Mouse (Mus musculus): ENCODE measurements around the gene Dnajc6.

Gene Dnajc6

GRCm38 (mm10) chr4:101572142-101572541 lies 75.7 kb downstream of the Dnajc6 start:
- DNase-seq, result peak; percentile 60

- DNase-seq, result no peak
Observed at GRCm38 (mm10) chr4:101575307-101575706, 78.9 kb downstream of the Dnajc6 start.

GRCm38 (mm10) chr4:101578720-101579119 lies 82.3 kb downstream of the Dnajc6 start:
- DNase-seq, result no peak

DNA sequence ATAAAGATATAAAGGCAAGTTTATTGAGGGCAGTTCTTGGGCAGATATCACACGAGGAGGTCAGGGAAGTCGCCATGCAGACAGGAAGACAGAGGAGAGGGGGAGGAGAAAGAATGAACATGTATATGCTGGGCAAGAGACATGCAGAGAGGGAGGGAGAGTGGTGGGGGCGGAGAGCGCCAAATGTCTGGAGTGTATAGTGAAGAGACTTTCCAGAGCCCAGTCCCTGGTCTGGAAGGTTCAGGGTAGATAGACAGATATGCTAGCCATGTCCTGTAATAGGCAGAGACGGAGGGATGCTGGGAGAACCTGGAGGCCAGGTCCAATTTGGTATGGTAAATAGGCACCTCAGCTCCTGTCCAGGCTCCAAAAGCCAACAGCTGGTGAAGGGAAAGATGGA lies 83.1 kb downstream of the Dnajc6 start:
- DNase-seq, result no peak

DNA sequence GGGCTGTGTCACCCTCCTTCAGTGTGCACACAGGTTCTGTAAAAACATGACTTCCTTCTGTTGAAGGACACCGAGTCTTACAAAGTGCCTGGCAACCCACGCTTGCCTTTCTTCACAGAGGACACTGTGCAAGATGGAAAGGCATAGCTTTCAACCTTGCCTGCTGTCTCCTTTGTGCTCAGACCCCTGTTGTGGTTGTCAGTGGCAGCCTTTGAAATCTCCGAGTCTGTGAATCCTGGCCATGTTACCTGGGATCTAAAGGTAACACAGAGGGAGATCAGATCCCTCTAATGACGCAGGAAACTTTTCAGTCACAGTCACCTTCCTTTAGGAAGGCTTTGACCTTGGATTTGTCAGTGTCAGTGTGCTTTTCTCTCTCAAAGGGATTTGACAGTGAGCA lies 84.7 kb downstream of the Dnajc6 start:
- no peak for DNase-seq

GRCm38 (mm10) chr4:101582882-101583281 lies 86.4 kb downstream of the Dnajc6 start:
- no peak for DNase-seq

GRCm38 (mm10) chr4:101584524-101585454 lies 88.3 kb downstream of the Dnajc6 start:
- DNase-seq, result no peak

GRCm38 (mm10) chr4:101585455-101586184 lies 89.2 kb downstream of the Dnajc6 start:
- no peak for DNase-seq

GRCm38 (mm10) chr4:101588932-101589331 lies 92.5 kb downstream of the Dnajc6 start:
- DNase-seq, result peak; percentile 81

- DNase-seq, result no peak
Observed at GRCm38 (mm10) chr4:101589771-101590170, 93.3 kb downstream of the Dnajc6 start.

GRCm38 (mm10) chr4:101591400-101591799 lies 95.0 kb downstream of the Dnajc6 start:
- DNase-seq, result no peak

GRCm38 (mm10) chr4:101592466-101592865 lies 96.0 kb downstream of the Dnajc6 start:
- DNase-seq, result no peak

DNA sequence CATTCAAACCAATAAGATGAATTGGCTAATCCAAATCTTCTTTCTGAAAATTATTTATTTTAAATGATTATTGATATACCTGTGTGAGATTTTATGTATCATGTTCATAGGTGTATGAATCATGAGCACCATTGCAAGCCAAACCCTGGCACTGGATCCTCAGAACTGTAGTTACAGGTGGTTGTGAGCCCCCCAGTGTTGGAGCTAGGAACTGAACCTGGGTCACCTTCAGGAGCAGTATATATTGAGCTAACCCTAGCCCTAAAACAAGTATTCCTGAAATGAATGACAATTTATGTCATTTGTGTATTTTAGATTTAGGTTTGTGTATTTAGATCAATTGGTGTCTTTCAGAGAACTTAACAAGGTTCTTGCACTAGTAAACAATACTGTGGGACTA lies 105.3 kb downstream of the Dnajc6 start:
- DNase-seq, result no peak

- DNase-seq, result no peak
Observed at GRCm38 (mm10) chr4:101603635-101604034, 107.2 kb downstream of the Dnajc6 start.

DNA sequence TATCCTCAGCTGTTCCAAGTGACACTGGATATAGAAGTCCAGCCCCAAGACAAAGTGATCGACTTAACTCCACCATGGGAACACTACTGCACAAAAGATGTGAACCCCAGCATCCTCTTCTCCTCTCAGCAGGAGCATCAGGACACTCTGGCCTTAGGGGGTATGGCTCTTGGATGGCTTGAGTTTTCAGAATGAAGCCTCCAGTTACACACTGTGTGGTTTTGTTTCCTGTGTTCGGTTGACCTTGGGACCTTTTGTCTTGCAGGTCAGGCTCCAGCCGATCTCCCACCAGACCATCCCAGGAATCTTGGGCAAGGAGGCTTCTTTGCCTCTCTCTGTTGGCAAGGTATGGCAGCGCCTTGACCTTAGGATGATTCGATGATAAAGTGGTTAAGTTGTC lies 120.1 kb downstream of the Dnajc6 start:
- no peak for DNase-seq

- DNase-seq, result no peak
Observed at GRCm38 (mm10) chr4:101617742-101618141, 121.3 kb downstream of the Dnajc6 start.

- no peak for DNase-seq
Observed at GRCm38 (mm10) chr4:101620206-101620605, 123.8 kb downstream of the Dnajc6 start.

DNA sequence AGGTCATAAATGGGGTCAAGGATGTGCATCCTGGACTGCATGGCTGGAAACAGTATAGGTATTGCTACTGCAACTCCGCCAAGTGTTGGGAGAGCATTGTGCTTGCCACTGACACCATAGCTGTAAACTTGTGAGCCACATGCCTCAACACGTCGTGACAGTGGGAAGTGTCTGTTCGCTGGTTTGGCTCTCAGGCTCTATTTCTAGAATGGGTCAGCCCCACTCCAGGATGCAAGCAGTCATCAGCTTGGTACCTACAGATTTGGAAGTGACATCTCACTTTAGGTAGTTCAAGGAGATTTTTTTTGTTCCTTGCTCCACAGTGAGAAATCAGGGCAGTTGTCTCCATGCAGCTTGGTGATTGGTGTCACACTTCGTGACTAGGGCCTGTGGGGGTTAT lies 124.8 kb downstream of the Dnajc6 start:
- no peak for DNase-seq

DNA sequence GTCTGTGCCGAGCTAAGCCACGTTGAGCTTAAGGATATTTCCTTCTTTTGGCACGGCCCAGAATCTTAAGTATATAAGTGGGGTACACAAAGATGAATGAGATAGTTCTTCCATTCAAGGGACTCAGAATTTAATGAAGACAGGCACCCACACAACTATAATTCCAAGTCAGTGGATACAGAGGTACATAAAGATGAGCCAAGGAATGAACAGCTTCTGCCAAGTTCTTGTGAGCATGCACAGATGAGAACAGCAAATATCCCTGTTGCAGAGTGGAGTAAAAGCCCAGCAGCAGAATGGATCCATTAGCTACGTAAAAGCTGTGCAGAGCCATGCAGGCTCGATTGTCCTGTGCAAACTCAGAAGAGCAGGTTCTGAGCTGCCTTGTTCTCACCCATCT lies 128.8 kb downstream of the Dnajc6 start:
- DNase-seq, result no peak

DNA sequence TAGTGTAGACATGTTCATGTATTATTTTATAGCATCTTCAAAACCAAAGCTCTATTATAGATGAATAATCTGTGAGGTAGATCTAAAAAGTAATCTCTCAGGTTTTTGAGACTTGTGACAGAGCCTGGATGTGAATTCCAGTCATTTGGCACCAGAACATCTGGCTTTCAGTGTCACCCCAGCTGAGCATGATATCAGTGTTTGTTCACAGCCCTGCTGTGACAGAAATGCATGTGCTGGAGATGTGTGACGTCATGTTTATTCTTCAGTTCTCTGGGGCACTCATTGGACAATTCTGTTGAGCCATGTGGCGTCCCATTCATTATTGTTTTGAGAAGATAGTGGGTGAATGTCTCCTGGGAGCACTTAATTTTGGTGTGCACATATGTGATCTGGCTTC lies 139.1 kb downstream of the Dnajc6 start:
- no peak for DNase-seq

DNA sequence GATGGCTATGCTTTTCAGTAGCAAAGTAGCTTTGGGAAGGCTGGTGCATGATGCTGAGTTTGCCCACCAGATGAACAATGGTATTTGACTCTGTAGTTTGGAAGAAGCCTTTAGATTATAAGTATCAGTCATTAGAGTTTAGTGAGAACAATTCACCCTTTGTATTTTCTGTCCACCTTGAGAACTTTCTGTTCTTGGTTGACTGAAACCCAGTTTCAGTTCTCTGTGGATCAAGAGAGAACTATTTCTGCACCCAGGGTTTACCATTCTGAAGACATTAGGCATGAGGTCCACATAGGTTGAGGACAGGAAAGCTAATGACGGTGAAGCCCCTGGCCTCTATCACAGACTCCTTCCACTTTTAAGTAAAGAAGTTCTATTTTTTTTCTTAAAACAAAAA lies 141.0 kb downstream of the Dnajc6 start:
- no peak for DNase-seq

DNA sequence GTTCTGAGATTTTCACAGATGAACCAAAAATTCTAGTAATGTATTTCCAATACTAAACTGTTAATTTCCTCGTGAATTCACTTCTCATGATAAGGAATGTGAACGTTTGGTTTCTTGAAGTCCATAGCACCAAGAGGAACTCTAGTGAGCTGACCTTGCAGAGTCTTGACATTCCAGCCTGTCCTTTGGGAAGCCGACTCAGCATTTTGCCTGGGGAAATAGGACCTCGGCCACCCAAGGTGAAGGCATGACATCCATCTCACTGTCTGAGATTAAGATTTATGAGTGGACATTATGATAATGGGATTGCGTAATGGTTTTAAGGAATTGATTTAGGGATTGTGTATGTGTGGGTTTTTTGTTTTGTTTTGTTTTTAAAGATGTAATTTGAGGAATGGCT lies 144.2 kb downstream of the Dnajc6 start:
- no peak for DNase-seq

GRCm38 (mm10) chr4:101642708-101643107 lies 146.3 kb downstream of the Dnajc6 start:
- no peak for DNase-seq

DNA sequence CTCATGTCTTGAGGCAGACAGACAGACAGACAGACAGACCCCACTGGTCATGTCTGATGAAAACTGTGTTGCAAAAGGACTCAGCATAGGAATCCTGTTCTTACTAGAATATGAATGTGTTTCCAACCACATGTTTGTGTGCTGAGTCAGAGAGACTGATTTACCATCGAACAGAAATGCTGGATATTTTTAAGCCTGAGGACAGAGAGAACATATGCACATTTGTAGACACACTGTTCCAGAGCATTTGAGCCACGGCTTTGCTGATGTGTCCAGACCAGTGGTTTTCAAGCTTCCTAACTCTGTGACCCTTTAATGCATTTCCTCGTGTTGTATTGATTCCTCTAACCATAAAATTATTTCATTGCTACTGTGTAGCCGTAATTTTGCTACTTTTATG lies 146.8 kb downstream of the Dnajc6 start:
- no peak for DNase-seq
